Mouse (Mus musculus) lung, postnatal 0 days (tissue): ENCODE data around the gene Rps3.

Source experiments
- CTCF ChIP-seq: IDR thresholded peaks from 2 replicates; pipeline ENCODE4 v1.5.1; 2016; ENCODE audit warnings: antibody characterized with exemption, mild to moderate bottlenecking
- EP300 ChIP-seq: IDR thresholded peaks from 2 replicates; pipeline ENCODE4 v1.6.1; 2016; ENCODE audit warnings: antibody characterized with exemption, mild to moderate bottlenecking, control low read depth

GRCm38 (mm10) chr7:99449751-99450150, 33.8 kb downstream of the Rps3 start:
- TF ChIP-seq EP300 (no peak), CTCF (no peak)
